Mouse (Mus musculus) frontal cortex, adult 2 months (tissue): ENCODE results near the gene Adtrp. TPM values are rescaled to one million over a fixed set of nuclear protein-coding genes. Genes with fewer than 3 reads are reported as not detected.

Experiments used
- DNase-seq, 2 experiments: peaks; one replicate each; pipeline ENCODE4 v3.0.0; 2022; ENCODE audit warnings: low spot score in 1 of 2; ENCODE audit errors: extremely low spot score in 1 of 2
- polyA plus RNA-seq: library from polyadenylated mRNA; depleted of rRNA; stranded (reverse); fragments of >200 nt; gene quantifications from 2 replicates; pipeline ENCODE4 v1.2.3, GENCODE M21; 2012

Adtrp gene
- polyA plus RNA-seq, 1 experiment, result 0.32 TPM

DNA sequence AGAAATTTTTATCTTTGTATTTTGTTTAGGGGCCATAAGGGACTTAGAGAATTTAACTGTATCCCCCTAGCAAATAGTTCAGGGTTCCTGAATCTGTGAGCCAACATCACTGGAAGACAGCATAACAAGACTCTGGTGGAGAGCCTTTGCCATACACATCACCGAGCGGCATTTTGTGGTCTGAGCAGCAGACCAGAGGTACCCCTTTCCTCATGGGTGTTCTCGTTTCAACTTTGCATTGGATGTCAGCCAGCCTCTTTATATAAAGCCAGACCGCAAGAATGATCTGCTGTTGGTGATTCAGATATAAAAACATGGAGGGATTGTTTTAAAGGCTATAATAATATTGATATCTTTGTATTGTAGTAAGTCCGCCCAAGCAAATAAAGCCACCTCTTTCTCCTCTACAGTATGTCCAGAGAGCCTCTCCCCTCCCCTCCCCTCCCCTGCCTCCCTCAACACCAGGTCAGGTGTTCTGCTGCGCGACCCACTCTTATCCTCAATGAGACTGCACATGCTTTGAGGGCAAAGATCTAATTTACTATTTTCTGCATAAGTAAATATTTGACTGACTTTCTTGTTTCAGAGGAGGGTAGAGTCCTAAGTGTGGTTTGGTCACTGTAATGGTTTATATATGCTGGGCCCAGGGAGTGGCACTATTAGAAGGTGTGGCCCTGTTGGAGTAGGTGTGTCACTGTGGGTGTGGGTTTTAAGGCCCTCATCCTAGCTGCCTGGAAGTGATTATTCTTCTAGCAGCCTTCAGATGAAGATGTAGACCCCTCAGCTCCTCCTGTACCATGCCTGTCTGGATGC is 62.4 kb downstream of the Adtrp start:
- DNase-seq, result no peak

DNA sequence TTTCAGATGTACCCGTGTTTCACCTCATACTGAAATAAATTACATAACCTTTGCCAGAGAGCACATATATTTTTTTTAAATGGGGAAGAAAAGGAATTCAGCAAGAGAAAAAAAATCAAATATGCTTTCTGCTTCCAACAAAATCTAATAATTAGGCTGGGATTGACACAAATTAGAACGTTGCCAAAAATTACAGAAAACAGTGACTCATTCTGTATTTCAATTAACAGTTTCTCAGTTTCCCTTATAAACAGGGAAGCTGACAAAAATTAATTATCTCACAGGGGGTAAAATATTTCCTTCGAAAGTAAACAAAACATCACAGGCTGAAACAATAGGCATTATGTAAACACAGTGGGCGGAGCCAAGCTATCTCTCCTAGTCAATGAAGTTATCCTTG is 67.2 kb downstream of the Adtrp start:
- DNase-seq, result no peak

DNA sequence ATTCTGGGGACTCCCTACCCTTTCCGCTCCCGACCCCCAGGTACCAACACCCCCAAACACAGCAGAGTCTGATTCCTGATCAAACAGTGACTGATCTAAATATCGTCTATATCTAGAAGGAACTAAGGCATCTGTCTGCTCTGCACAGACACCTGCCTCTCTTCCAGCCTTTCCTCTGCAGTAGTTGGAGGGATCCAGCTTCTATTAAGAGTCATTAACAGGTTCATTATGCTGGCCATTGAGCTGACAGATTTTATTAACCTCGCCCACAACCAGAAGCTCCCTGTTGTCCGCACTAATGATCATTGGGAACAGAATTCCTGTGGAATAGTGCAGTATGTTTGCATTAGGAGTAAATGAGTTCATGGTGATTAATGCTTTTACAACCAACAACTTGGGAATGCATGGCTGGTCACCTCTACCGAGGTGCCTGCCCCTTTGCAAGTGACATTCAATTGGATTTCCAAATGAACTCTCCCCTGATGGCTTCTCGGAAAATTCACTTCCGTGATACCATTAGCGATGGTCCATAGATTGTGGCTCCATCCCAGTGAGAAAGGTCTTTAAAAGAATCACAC is 67.8 kb downstream of the Adtrp start:
- DNase-seq, result no peak

DNA sequence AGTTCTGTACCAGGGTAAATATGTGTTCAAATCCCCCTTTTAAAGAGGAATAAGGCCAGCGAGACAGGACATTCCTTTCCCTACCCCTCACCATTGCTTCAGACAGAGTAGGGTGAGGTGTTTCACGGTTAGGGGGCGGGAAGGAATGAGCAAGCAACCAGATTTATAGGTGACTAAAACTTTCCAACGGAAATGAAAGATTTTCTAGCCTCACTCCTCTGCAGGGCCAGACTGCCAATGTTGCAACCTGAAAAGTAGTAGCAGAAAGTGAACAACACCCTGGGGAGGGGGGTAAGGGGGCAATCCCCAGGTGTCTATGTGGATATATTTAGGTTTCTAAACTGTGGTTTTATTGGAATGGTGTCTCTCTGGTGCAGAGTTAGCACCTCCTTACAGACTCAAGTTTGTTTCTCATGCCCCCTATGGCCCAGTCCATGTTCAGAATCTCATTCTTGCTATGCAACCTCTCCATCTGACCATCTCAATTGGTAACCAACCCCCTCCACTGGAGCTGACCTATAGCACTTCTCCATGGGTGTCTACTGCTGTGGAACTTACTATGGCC is 73.6 kb downstream of the Adtrp start:
- DNase-seq, result no peak

DNA sequence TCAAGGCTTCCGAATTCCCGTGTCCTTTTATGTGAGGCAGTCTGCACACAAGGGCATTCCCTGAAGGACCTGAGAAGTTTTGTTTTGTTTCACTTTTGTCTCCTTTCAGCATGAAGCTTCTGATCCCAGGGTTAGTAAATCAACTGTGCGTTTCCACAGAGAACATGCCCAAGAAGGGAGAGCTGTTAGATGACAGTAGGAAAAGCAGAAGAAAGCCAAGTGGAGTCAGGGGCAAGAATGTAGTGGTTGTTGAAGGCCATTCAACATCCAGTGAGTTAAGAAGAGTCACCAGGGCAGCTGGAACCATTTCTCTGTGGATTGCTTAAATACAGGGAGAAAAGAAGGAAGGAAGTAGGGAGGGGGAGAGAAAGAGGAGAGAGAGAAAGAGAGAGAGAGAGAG is 76.4 kb downstream of the Adtrp start:
- DNase-seq, result no peak

DNA sequence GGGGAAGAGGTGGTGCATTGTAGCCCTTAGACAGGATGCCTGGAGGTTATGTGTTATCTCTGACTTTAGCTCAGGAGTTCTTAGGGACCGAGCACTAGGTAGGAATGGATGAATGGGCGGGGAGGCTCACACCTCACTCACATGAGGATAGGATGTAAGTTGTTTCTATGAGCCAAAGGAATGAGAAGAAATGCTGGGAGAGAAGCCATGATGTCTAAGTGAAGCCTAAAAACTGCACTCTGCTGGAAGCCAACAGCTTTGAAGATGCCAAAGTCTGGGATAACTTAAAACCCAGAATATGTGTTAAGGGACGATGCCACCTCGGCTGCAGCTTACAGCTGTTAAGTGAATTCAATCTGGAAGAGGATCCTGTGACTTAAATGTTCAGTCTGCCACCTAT is 79.5 kb downstream of the Adtrp start:
- DNase-seq, result peak in 1 of 2 experiments; percentile 42

DNA sequence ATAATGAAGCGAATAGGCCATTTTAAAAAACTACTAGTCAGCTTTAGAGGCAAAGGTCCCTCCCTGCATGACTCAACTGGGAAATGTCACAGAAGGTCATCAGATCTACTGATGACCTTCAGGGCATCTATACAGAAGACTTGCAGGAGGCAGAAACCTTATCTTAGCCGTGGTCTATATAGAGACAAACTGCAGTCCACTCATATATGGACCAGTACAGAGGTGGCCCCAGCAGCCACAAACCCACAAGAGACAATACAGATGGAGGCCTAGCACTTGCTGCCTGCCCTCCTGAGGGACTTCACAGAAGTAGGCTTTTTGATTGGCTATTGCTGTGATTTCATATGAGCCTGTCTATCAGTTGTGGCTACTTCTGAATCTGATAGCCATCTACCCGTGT is 85.5 kb downstream of the Adtrp start:
- no peak for DNase-seq

DNA sequence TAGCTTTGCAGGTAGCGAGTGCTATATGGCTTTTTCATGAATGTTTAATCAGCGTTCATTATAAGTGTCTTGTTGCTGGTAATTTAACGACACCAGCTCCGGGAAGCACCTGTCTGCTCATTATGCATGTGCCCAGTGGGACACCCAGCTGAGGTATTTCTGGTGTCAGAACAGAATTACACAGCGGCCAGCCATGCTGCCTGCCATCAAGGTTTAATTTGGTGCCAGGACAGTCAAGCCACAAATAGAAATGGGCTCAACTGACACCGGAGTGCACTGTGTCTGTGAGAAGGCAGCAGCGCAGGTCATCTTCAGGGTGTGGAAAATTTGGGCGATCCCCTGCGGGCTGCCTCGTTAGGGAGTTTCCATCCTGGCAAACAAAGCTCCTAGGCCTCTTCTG is 87.0 kb downstream of the Adtrp start:
- DNase-seq, result no peak

DNA sequence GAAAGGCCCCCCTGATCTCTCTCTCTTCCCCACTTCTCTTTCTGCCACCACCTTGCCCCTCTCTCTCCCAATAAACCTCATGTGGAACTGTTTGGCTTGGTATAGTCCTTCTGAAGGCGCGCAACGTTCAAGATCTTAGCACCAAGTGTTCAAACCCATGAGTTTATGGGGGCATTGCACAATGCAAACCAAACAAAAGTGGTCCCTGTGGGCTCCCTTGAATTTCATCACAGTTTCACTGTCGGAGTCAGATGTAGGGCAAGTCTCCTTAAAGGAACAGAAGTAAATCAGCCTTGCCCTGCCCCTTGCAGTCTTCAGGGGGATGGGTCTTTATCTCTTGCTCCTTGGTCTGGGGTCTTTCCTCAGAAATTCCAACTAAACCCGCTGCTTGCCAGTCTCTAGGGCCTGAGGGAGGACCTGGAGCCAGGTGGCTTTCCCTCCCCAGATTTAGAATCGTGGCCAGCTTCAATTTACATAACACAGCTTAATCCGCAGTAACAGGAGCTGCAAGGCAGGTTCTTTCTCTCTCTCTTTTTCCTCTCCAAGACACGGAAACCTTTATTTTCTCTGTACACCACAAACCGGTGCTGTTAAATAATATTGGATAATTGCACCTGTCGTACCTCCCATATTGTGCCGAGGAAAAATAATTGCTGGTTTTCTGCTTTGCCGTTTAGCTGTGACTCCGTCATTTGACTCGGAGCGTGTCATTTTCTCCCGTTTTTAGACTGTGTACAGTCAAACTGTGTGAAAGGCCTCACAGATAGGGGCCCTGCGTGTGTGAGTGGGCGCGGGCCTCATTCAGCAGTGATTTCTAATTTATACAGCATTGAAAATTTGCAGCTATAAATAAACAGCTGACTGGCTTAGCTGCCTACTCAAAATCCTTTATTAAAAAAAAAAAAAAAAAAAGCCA is 88.7 kb downstream of the Adtrp start:
- peak; percentile 64 to 80 for DNase-seq

DNA sequence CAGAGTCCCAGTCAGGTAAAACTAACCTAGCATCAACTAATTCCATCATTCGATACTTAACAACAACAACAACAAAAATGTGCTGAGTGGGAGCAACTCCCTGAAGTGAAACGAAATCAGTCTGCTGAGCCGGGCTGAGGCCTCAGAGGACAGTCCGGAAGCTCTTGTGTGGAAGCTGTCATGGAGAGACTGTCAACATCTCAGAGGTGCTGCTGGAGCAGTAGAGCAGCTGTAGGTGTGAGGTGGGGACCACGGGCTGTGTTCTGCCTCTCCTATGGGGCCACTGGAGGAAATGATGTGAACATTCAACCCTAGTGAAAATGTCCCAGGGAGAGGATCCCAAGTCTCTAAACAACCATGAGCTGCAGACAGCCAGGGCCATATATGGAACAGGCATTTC is 94.4 kb downstream of the Adtrp start:
- DNase-seq, result no peak

DNA sequence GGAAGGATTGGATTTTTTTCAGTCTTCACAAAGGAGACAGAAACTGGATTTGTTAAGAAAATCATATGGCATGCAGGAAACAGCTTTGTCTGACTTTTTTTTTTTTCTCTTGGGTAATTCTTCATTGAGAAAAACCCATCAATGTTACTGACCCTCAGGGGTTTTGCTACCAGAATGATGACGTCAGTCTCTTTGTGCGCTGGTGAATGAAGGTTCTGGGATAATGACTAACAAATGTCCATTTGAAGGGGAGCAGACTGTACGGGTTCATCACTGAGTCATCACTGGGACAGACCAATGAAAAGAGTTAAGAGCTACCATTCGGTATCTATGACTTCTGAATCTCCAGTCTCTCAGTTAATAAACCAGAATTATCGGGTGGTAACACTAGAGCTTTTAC is 97.0 kb downstream of the Adtrp start:
- no peak for DNase-seq

DNA sequence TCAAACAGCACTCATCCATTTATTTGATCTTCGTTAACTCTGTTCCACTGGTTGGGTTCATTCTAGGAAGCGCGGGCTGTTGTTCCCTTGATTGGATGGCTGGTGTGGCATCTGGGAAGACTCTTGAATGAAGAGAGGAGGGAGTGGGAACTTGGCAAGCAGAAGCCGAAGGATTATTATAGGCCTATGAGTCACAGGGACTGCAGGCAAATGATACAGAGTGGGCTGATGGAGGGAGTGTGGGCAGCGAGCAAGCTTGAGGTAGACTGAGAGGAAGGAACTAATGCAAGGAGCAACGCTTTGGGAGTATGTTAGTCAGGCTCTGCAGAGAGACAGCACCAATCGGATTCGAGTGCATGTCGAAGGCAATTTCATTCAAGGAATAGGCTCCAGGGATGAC is 98.6 kb downstream of the Adtrp start:
- DNase-seq, result peak; percentile 83 to 85

DNA sequence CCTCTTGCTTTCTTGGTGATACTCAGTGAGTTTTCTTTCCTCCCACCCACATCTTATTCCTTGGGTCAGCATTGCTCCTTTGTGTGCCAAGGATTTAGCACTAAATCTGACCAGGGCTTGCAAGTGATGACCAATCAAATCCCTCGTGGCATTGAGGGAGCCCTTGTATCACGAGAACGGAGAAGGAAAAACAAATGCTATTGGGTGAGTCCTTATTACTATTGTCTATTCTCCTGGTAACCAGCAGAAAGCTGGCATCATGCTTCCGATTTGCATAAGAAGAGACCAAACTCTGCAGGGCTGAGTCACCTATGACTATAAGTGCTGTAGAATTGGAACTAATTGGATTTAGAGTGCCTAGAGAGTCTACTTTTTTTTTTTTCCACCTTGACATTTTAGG is 99.8 kb downstream of the Adtrp start:
- peak in 1 of 2 experiments; percentile 47 for DNase-seq

DNA sequence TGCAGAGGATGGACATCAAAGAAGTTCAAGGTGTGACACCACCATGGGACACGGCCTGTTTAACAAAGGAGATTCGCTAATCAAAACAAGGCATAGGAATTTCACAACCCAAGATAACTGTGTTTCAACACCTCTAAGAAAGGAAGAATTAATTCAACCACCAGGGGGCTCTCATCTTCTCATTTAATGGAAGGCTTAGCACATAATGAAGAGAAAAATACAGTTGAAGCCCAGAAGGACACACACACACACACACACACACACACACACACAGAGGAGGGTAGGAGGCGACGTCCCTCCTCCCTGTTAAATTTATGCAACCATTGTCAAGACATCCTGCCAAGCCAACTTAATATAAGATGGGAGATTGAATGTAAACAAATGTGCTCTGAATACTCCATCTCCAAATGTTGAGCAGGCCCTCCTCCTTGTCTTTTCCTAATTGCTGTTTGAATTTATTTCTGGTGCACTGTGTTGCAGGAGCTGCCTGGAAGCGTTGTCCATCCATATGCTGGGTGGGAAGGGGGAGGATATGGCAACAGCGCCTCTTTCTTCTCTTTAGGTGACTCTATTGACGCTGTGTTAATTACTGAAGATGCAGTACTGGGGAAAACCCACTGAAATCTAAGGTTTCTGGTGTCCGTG is 100.4 kb downstream of the Adtrp start:
- DNase-seq, result peak in 1 of 2 experiments; percentile 90

DNA sequence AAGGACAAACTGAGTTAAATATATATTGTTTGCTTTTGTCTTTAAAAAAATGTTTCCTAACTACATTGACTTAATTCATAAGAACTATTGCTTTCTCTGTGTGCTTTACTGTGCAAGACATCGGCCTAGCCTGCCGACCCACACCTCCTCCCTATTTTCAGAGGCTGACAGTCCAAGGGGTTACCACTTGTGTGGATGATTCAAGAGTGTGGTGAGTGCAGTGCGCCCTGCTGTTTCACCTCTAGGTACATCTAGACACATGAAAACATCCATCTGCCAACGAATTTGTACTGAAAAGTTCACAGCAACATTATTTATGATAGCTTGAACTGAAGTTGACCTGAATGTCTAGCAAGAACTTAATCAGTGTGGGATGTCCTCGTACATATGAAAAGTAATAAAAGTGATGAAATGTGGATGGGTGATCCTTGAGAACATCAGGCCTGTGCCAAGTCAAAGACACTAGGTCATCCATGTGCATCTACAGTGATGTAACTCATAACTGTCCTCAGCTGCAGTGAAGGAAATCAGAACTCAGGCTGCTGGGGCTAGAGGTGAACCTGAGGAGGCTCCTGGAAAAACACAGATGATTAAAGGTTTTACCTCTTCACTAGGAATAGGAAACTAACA is 106.9 kb downstream of the Adtrp start:
- DNase-seq, result no peak

DNA sequence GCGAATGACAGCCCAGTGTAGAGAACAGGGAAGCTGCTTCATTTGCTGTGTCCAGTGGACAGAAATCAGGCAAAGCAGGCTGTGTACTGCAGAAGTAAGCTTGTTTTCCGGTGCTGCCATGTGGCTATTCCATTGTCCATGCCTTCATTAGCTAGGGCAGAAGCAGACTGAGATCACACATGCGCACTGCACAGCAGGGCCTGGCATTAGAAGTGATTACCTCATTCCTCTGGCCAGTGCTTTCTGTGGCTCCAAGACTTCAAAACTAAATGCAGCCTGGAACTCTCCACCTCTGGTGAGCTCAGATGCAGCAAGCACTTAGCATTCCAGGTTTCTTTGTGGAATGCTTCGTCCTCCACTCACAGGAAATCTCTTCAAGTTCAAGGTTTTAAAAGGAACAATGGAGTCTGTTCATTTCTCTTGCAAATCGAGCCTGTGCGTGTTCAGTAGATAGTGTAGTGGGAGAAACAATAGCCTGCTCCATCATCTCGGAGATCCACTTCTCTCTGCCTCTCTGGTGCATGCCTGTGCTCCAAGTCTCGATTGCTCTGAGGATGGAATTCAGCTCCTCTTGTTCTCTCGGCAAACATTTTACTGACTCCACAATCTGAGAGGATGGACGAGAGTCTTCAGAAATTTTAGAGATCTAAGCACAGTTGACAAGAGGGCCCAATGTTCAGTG is 109.7 kb downstream of the Adtrp start:
- DNase-seq, result peak in 1 of 2 experiments; percentile 32

DNA sequence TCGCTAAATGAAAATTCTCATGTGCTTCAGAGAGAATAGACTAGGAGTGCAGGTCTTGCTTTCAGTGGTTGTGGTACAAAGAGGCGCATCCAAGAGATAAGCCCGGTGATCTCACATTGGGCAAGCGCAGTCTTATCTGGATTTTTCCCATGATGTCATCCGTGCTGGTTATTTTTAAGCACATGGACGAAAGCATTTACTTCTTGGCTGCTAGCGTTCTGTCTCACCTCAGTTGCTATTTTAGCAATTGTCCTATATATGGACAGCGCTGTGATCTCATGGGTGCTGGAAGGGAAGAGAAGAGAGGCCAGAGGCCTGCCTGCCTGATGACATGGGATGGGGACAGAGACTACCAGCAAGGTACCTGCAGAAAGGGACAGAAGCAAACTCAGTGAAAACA is 117.8 kb downstream of the Adtrp start:
- DNase-seq, result no peak

DNA sequence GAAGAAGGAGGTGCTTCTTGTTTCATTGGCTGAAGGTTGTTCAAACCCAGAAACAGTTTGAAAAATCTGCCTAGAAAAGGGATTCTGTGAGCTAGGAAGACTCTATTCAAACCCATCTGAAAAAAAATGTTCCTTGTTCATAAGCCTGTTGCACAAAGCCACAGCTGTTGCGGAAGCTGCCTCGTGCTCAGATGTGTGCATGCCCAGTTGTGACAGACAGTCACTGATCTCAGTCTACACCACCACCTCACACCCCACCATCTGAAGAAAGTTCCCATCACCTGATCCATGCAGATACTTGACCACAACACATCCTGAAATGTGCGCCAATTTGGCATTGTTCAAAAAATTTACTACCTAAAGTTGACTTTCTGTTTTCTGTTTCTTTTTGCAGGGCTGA is 119.7 kb downstream of the Adtrp start:
- no peak for DNase-seq

DNA sequence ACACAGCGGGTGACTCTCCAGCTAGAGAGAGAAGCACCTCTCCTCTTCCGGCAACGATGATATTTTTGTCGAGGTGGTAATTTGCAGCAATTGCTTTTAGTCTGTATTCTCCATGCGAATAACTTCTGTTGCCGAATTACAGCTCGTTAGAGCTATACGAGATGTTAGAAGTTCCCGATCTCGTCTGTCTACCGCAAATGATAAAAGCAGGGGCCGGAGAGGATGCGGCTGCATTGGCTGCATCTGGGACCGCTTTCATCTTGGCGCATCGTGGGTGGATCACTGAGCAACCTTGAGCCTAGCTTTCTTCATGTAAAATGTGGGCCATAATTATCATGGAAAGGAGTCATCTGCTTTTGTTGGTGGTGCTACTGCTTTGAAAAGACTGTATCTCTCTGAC is 128.2 kb downstream of the Adtrp start:
- DNase-seq, result peak in 1 of 2 experiments; percentile 47
